ENCODE assay signal across 16 mouse cellular contexts in the genomic region with DNA sequence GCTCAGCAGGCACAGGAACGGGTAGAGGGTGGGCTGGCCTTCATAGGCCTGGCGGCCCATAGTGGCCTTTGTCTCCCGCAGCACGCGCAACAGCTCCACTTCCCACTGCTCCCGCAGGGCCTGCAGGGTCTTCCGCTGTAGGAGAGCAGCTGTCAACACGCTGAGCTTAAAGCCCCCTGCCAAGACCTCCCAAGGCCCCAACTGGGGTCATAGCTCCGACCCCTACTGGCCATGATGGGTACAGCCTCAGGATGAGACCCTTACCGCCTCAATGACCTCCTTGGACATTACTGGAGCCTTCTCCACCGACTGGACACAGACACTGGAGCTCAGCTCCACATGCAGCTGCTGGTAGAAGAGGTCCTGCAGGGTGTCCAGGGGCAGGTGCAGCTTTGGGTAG. TPM values are rescaled to one million over a fixed set of nuclear protein-coding genes. Genes with fewer than 3 reads are reported as not detected.
DNase-seq lines count a peak whose midpoint lies in the region; ATAC-seq and TF ChIP-seq lines count a peak whose summit lies in the region.
"Had no signal": no experiment of that assay in that cellular context is flagged by ENCODE, and none has a peak within 500 bp of the region (broad histone marks: within the 10 kb centered on the region; RNA-seq: fewer than 3 reads in every experiment).

No protein-coding gene starts in this region.

- WGBS in heart, embryonic 10.5 days, result 77% methylated on average over 11 of the region's 11 CpGs
- WGBS in stomach, postnatal 0 days, result 79% methylated on average over 11 of the region's 11 CpGs

- peak; percentile 43 for TF ChIP-seq CTCF in left cerebral cortex, adult 2 months (IDR thresholded peaks at IDR 0.05)
- TF ChIP-seq CTCF in testis, adult 2 months (IDR thresholded peaks at IDR 0.05; ENCODE audit: control insufficient read depth, insufficient read depth, insufficient replicate concordance, low read depth, low read length), result 0 out of 2 replicates have a peak, but pooled peaks have one; percentile 4
- peak; percentile 26; the same call in 1 of the 2 replicates for TF ChIP-seq CTCF in stomach, postnatal 0 days (IDR thresholded peaks at IDR 0.05; ENCODE audit: low read depth)

- H3K4me2 ChIP-seq in stomach, postnatal 0 days (replicated peaks; ENCODE audit: low read depth), result no peak overlapping the region
- H3K4me2 ChIP-seq: liver, embryonic 15.5 days had no signal

- H3K27me3 ChIP-seq in heart, embryonic 10.5 days (ENCODE audit: insufficient read depth, poor library complexity, severe bottlenecking), result peaks cover 22% of the 10 kb centered on the region
- no peaks in the 10 kb centered on the region for H3K27me3 ChIP-seq in testis, adult 2 months (ENCODE audit: control insufficient read depth, insufficient read depth, low read length)
- no peaks in the 10 kb centered on the region for H3K27me3 ChIP-seq in stomach, postnatal 0 days (ENCODE audit: control insufficient read depth, insufficient read depth, low read length)
- H3K27me3 ChIP-seq: liver, embryonic 15.5 days had no signal

- DNase-seq in heart, embryonic 10.5 days (ENCODE audit: low spot score), result no peak
- DNase-seq in heart, postnatal 36 days, result no peak
- DNase-seq in left cerebral cortex, adult 2 months (ENCODE audit: extremely low spot score in 1 of 2, low spot score in 2 of 2), result no peak
- DNase-seq in left cerebral cortex, postnatal 25 days (ENCODE audit: low spot score in 2 of 2), result no peak
- DNase-seq in testis, postnatal 14 days (ENCODE audit: low spot score), result no peak
- no peak for DNase-seq in stomach, postnatal 0 days (ENCODE audit: low spot score)
- DNase-seq in adrenal gland, postnatal 25 days, result no peak
- DNase-seq: cerebellum, adult 18-20 months; heart, postnatal 4 days; kidney, adult 18-20 months; thymus, postnatal 25 days had no signal

- H3K27ac ChIP-seq in heart, embryonic 10.5 days, result no peak overlapping the region
- H3K27ac ChIP-seq in left cerebral cortex, adult 2 months, result no peak overlapping the region
- H3K27ac ChIP-seq in testis, adult 2 months (ENCODE audit: control insufficient read depth, insufficient read depth, low read depth, low read length), result no peak overlapping the region
- H3K27ac ChIP-seq in stomach, postnatal 0 days (replicated peaks), result no peak overlapping the region
- H3K27ac ChIP-seq: liver, embryonic 15.5 days had no signal

- peaks cover 53% of the 10 kb centered on the region for H3K9me3 ChIP-seq in heart, embryonic 10.5 days
- H3K9me3 ChIP-seq in stomach, postnatal 0 days (ENCODE audit: control insufficient read depth, low read length), result no peaks in the 10 kb centered on the region; the same call in 1 of the 2 replicates
- H3K9me3 ChIP-seq: liver, embryonic 15.5 days had no signal

- H3K4me3 ChIP-seq in heart, embryonic 10.5 days, result 0 out of 2 replicates have a peak overlapping the region, but pooled peaks have one; percentile 8
- no peak overlapping the region for H3K4me3 ChIP-seq in left cerebral cortex, adult 2 months
- H3K4me3 ChIP-seq in testis, adult 2 months (ENCODE audit: control insufficient read depth, low read depth, low read length), result no peak overlapping the region
- no peak overlapping the region for H3K4me3 ChIP-seq in stomach, postnatal 0 days (ENCODE audit: low read depth, low read length)
- H3K4me3 ChIP-seq: erythroblast, embryonic 14.5 days; liver, embryonic 15.5 days had no signal

- no peak for TF ChIP-seq POLR2A in testis, adult 2 months (IDR thresholded peaks at IDR 0.05; ENCODE audit: control insufficient read depth, low read depth, low read length)

- no peak for TF ChIP-seq EP300 in stomach, postnatal 0 days (optimal IDR thresholded peaks at IDR 0.05)

- H3K9ac ChIP-seq in stomach, postnatal 0 days (ENCODE audit: low read length), result no peak overlapping the region
- H3K9ac ChIP-seq: liver, embryonic 15.5 days had no signal

- H3K4me1 ChIP-seq in heart, embryonic 10.5 days, result peaks cover 9% of the 10 kb centered on the region
- H3K4me1 ChIP-seq in testis, adult 2 months (ENCODE audit: control insufficient read depth, insufficient read depth, low read length), result peaks cover 16% of the 10 kb centered on the region
- peaks cover 3% of the 10 kb centered on the region for H3K4me1 ChIP-seq in stomach, postnatal 0 days (replicated peaks; ENCODE audit: control insufficient read depth, insufficient read depth)

- ATAC-seq in stomach, postnatal 0 days (ENCODE audit: low FRiP score, low TSS enrichment), result no peak
- ATAC-seq: activated CD4-positive, CD25-positive, alpha-beta regulatory T cell, adult 4 months had no signal

- peaks cover 91% of the 10 kb centered on the region for H3K36me3 ChIP-seq in heart, embryonic 10.5 days
- no peaks in the 10 kb centered on the region; the same call in none of the 2 replicates for H3K36me3 ChIP-seq in testis, adult 2 months (ENCODE audit: control insufficient read depth, insufficient read depth, low read length)
- peaks cover 48% of the 10 kb centered on the region for H3K36me3 ChIP-seq in stomach, postnatal 0 days (ENCODE audit: control insufficient read depth, insufficient read depth, low read length)

- intact Hi-C loops in heart, postnatal 36 days (cut with DNase I), result no loop called here
- intact Hi-C loops in left cerebral cortex, adult 2 months (cut with DNase I), result no loop called here
- intact Hi-C loops in left cerebral cortex, postnatal 25 days (cut with DNase I), result no loop called here

RNA-seq across cellular contexts. Expression of a gene that starts 5.5 kb away (rescaled TPM):
- 39.8 and 42.5 TPM in 2 replicates for polyA plus RNA-seq in heart, embryonic 10.5 days (2016; fragmentation: Nextera tagmentation; extraction: Ambion mirVana)
- 10 to 100 TPM; 42.3 to 48.0 TPM for total RNA-seq in heart, postnatal 36 days (2021)
- 10 to 100 TPM; 45.1 to 51.6 TPM for total RNA-seq in left cerebral cortex, adult 2 months (2021)
- total RNA-seq in left cerebral cortex, postnatal 25 days (2021), result 10 to 100 TPM; 42.1 to 45.7 TPM
- polyA plus RNA-seq in testis, adult 2 months (2012; rRNA removed), result 30.6 and 32.5 TPM in 2 replicates
- polyA plus RNA-seq in stomach, postnatal 0 days (2015; fragmentation: Nextera tagmentation; extraction: Ambion mirVana), result 16.5 and 20.6 TPM in 2 replicates
- total RNA-seq in adrenal gland, postnatal 25 days (2021), result 70.4 and 74.1 TPM in 2 replicates

RNA-seq across cellular contexts. Expression of a gene that starts 14.0 kb away (rescaled TPM):
- 0.11 and 0.16 TPM in 2 replicates for polyA plus RNA-seq in heart, embryonic 10.5 days (2016; fragmentation: Nextera tagmentation; extraction: Ambion mirVana)
- not detected for total RNA-seq in heart, postnatal 36 days (2021)
- 1 to 10 TPM; 4.5 to 4.8 TPM for total RNA-seq in left cerebral cortex, adult 2 months (2021)
- total RNA-seq in left cerebral cortex, postnatal 25 days (2021), result 1 to 10 TPM; 2.8 to 4.0 TPM
- 0.28 and 0.53 TPM in 2 replicates for polyA plus RNA-seq in testis, adult 2 months (2012; rRNA removed)
- polyA plus RNA-seq in stomach, postnatal 0 days (2015; fragmentation: Nextera tagmentation; extraction: Ambion mirVana), result 13.5 and 14.9 TPM in 2 replicates
- total RNA-seq in adrenal gland, postnatal 25 days (2021), result not detected in 2 replicates
- total RNA-seq: granulocyte monocyte progenitor cell, adult 5-6 weeks; heart, postnatal 4 days had no signal
- polyA plus RNA-seq: activated CD4-positive, CD25-positive, alpha-beta regulatory T cell, adult 4 months; erythroblast, embryonic 14.5 days; liver, embryonic 15.5 days had no signal

RNA-seq across cellular contexts. Expression of a gene that starts 24.4 kb away (rescaled TPM):
- polyA plus RNA-seq in heart, embryonic 10.5 days (2016; fragmentation: Nextera tagmentation; extraction: Ambion mirVana), result not detected in 2 replicates
- 10 to 100 TPM; 20.0 to 26.8 TPM for total RNA-seq in heart, postnatal 36 days (2021)
- total RNA-seq in left cerebral cortex, adult 2 months (2021), result 100 to 1,000 TPM; 129 to 142 TPM
- total RNA-seq in left cerebral cortex, postnatal 25 days (2021), result 100 to 1,000 TPM; 111 to 123 TPM
- polyA plus RNA-seq in testis, adult 2 months (2012; rRNA removed), result 0.69 and 0.88 TPM in 2 replicates
- 0.28 and 0.38 TPM in 2 replicates for polyA plus RNA-seq in stomach, postnatal 0 days (2015; fragmentation: Nextera tagmentation; extraction: Ambion mirVana)
- total RNA-seq in adrenal gland, postnatal 25 days (2021), result 5.4 and 7.7 TPM in 2 replicates
- polyA plus RNA-seq: activated CD4-positive, CD25-positive, alpha-beta regulatory T cell, adult 4 months had no signal

RNA-seq across cellular contexts. Expression of a gene that starts 25.9 kb away (rescaled TPM):
- 84.4 and 113 TPM in 2 replicates for polyA plus RNA-seq in heart, embryonic 10.5 days (2016; fragmentation: Nextera tagmentation; extraction: Ambion mirVana)
- 10 to 100 TPM; 23.6 to 24.6 TPM for total RNA-seq in heart, postnatal 36 days (2021)
- 10 to 100 TPM; 93.3 to 97.5 TPM for total RNA-seq in left cerebral cortex, adult 2 months (2021)
- total RNA-seq in left cerebral cortex, postnatal 25 days (2021), result 10 to 100 TPM; 90.9 to 96.0 TPM
- 989 and 1,153 TPM in 2 replicates for polyA plus RNA-seq in testis, adult 2 months (2012; rRNA removed)
- 60.0 and 68.6 TPM in 2 replicates for polyA plus RNA-seq in stomach, postnatal 0 days (2015; fragmentation: Nextera tagmentation; extraction: Ambion mirVana)
- total RNA-seq in adrenal gland, postnatal 25 days (2021), result 59.5 and 63.8 TPM in 2 replicates

RNA-seq across cellular contexts. Expression of a gene that starts 36.2 kb away (rescaled TPM):
- 7.9 and 8.0 TPM in 2 replicates for polyA plus RNA-seq in heart, embryonic 10.5 days (2016; fragmentation: Nextera tagmentation; extraction: Ambion mirVana)
- 1 to 10 TPM; 4.2 to 4.3 TPM for total RNA-seq in heart, postnatal 36 days (2021)
- total RNA-seq in left cerebral cortex, adult 2 months (2021), result 1 to 10 TPM; 2.5 to 2.6 TPM
- 1 to 10 TPM; 2.2 to 2.4 TPM for total RNA-seq in left cerebral cortex, postnatal 25 days (2021)
- 13.8 and 16.1 TPM in 2 replicates for polyA plus RNA-seq in testis, adult 2 months (2012; rRNA removed)
- polyA plus RNA-seq in stomach, postnatal 0 days (2015; fragmentation: Nextera tagmentation; extraction: Ambion mirVana), result 14.1 and 17.6 TPM in 2 replicates
- 8.5 and 10.6 TPM in 2 replicates for total RNA-seq in adrenal gland, postnatal 25 days (2021)

Comparison
In these comparisons a context has a peak if more than half of its experiments do, and no peak if none do; other contexts are left out.
1. RNA of a gene that starts 24.4 kb away (total RNA-seq): 129 to 142 TPM in left cerebral cortex, adult 2 months and 111 to 123 TPM in left cerebral cortex, postnatal 25 days; 20.0 to 26.8 TPM in heart, postnatal 36 days and 5.4 to 7.7 TPM in adrenal gland, postnatal 25 days; every median in the first group is over 4 times any median in the second.
2. Peak in every context shown above with its lines, with median percentiles within 50 percentile points of each other: CTCF ChIP-seq.